Mouse (Mus musculus) kidney, embryonic 16.5 days (tissue): ENCODE measurements around the gene Dnajb7. TPM values are rescaled to one million over a fixed set of nuclear protein-coding genes. Genes with fewer than 3 reads are reported as not detected.
"Not testable (repeated sequence)": the region's sequence is repeated elsewhere in the genome, so short reads cannot be mapped to it uniquely, and the experiment has no call there.

ENCODE experiments used
- ATAC-seq: fragments of 200-750 bp; cut with Nextera tagmentation; 2 replicates; pipeline ENCODE4 v1.8.0; 2017; ENCODE audit warnings: moderate TSS enrichment; ENCODE audit not compliant: low FRiP score, low TSS enrichment
- H3K27ac ChIP-seq: fragments of 300-500 bp; sonication (generic); 2 replicates; pipeline ENCODE4 v1.5.1; 2014; ENCODE audit warnings: low read length
- H3K27me3 ChIP-seq: fragments of 300-500 bp; sonication (generic); 2 replicates; pipeline ENCODE4 v1.6.1; 2014; ENCODE audit warnings: low read length, control low read depth, mixed read lengths; ENCODE audit not compliant: insufficient read depth
- H3K36me3 ChIP-seq: fragments of 300-500 bp; sonication (generic); 2 replicates; pipeline ENCODE4 v1.6.1; 2014; ENCODE audit warnings: low read length, control low read depth, mixed read lengths; ENCODE audit not compliant: insufficient read depth
- H3K4me1 ChIP-seq: fragments of 300-500 bp; sonication (generic); 2 replicates; pipeline ENCODE4 v1.6.1; 2014; ENCODE audit warnings: low read length, control low read depth, mixed read lengths; ENCODE audit not compliant: insufficient read depth
- H3K4me2 ChIP-seq: fragments of 300-500 bp; sonication (generic); replicated peaks from 2 replicates; pipeline ENCODE4 v1.6.1; 2014; ENCODE audit warnings: low read depth, low read length
- H3K4me3 ChIP-seq: fragments of 300-500 bp; sonication (generic); 2 replicates; pipeline ENCODE4 v1.5.1; 2014; ENCODE audit warnings: mild to moderate bottlenecking, low read length
- H3K9ac ChIP-seq: fragments of 300-500 bp; sonication (generic); replicated peaks from 2 replicates; pipeline ENCODE4 v1.6.1; 2014; ENCODE audit warnings: low read length
- H3K9me3 ChIP-seq: fragments of 300-500 bp; sonication (generic); 2 replicates; pipeline ENCODE4 v1.6.1; 2016; ENCODE audit warnings: low read length, control low read depth
- whole genome bisulfite sequencing: fragments of 180-500 bp; shearing (Covaris S2); extraction: QIAGEN DNeasy Blood & Tissue Kit; methylation state at CpG from one replicate; pipeline ENCODE4 v1.1.7; 2014; 5-methylcytosine and 5-hydroxymethylcytosine counted together
- polyA plus RNA-seq: library from polyadenylated mRNA; unstranded; fragments of >200 nt; fragmentation: Nextera tagmentation; extraction: Ambion mirVana; gene quantifications from 2 replicates; pipeline ENCODE4 v1.2.1, GENCODE M21; 2015

Gene Dnajb7
- polyA plus RNA-seq, 1 experiment from 2014 or later: 1.3 TPM

DNA sequence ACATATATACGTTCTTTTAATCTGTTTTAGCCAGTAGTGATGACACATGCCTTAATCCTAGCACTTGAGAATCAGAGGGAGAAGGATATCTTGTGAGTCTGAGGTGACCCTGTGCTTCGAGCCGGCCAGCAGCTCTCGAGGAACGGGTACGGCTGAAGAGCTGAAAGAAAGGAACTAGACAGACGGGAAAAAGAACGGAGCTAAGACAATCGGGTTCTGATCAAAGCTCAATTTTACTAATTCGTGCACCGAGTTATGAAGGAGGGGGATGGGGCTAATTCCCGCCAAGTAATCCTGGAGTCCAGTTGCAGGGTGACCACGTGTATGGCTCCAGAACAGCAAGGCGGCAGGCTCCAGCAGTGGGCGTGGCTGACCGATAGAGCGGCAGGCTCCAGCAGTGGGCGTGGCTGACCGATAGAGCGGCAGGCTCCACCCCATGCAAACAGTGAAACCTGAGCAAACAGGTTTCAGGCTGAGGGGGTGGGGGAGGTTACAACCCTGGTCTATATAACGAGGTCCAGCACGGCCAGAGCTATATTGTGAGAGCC, 8.7 kb upstream of the Dnajb7 start:
- peak; percentile 94 for ATAC-seq
- not testable (repeated sequence) for H3K9me3 ChIP-seq, H3K27me3 ChIP-seq, H3K4me1 ChIP-seq, H3K36me3 ChIP-seq
- H3K4me3 ChIP-seq: peak overlapping the region; percentile 36
- H3K4me2 ChIP-seq: peak overlapping the region; percentile 56
- H3K9ac ChIP-seq: peak overlapping the region; percentile 64
- WGBS: 4% methylated on average over 22 of the region's 22 CpGs
- 0 out of 2 replicates have a peak overlapping the region, but pooled peaks have one; percentile 20 for H3K27ac ChIP-seq

DNA sequence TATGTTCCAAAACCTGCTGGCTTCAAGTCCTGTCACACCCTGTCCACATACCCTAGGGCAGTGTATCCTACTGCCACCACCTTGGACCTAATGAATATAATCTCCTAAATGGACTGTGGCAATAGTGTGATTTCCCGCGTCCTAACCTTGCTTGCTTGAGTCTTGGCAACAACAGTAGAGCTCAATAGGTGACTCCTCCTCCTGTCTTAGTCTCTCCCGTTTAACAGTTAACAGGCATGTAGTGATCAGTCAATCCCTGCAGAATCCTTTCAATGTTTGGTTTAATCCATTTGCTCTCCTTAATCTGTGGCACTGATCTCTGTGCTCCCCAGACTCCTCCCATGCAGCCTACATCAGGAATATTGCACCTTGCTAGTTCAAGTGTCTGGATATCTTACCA, 3.1 kb downstream of the Dnajb7 start:
- 97% methylated on average over 3 of the region's 3 CpGs for WGBS
- no peak for ATAC-seq

DNA sequence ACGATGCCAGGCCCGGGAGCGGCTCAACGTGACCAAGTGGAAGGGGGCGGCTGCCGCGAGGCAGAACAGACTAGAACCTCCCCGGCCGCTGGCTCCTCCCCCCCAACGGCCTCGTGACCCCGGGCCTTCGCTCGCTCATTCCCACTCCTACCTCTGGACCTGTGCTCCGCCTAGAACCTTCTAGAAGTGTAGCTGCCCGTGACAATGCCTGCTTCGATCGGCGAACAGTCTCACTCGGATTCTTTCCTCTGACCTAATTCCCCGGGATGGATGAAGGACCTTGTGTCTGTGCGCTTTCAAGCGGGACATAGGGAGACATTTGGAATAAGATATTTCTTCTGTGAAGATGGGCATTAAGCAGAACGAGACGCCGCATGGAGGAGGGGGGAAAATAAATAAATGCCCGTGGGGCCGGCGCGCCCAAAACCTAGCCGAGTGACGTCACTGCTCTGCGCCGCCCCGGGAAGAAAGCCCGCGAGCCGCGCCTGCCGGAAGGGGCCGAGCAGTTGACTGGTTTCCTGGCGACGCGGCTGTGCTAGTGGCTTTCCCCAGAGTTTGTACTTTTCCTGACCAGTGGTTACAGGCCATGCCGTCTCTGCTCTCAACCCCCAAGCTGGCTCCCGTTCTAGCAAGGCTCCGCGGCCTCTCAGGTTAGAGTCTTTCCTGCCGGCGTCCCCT, 8.3 kb downstream of the Dnajb7 start, which contains the start of the genes St13 and Xpnpep3:
TSS of gene St13 (minus strand) at position 440 of the 678 bp plus-strand sequence.
TSS of gene Xpnpep3 (plus strand) at position 501 of the 678 bp plus-strand sequence.
- peaks cover 33% of the 10 kb centered on the region for H3K4me1 ChIP-seq
- H3K27ac ChIP-seq: peak within 1 kb of the TSS; percentile 97
- WGBS: under 1% methylated on average over 50 of the region's 50 CpGs
- ATAC-seq: peak; percentile 100
- no peaks in the 10 kb centered on the region for H3K27me3 ChIP-seq
- H3K9ac ChIP-seq: peak within 1 kb of the TSS; percentile 92
- H3K4me2 ChIP-seq: peak within 1 kb of the TSS; percentile 67
- H3K36me3 ChIP-seq: no peaks in the 10 kb centered on the region
- H3K9me3 ChIP-seq: no peaks in the 10 kb centered on the region
- H3K4me3 ChIP-seq: peak within 1 kb of the TSS; percentile 86

More for the DNA sequence above, 3.1 kb downstream of the Dnajb7 start:
- Histone ChIP-seq H3K4me1 (peaks cover 9% of the 10 kb centered on the region), H3K27me3 (no peaks in the 10 kb centered on the region), H3K4me2 (no peak overlapping the region), H3K27ac (no peak overlapping the region), H3K4me3 (no peak overlapping the region), H3K9ac (no peak overlapping the region), H3K9me3 (no peaks in the 10 kb centered on the region), H3K36me3 (no peaks in the 10 kb centered on the region)

DNA sequence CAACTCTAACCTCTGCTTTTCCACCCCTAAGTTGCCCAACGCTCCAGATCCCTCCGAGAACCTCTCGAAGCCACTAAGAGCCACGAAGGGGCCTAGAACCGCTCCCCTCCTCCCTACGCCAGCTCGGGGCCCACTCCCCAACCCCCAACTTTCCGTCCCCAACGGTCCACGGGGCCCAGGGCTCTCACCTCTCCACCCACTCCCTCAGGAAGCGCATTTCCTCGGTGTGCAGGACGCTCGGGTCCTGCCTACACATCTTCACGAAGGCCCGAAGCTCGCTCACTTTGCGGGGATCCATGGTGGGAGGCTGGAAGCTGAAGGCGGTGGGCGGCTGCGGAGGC, 8.8 kb downstream of the Dnajb7 start:
- Histone ChIP-seq H3K27me3 (no peaks in the 10 kb centered on the region), H3K4me3 (peak overlapping the region; percentile 86), H3K9ac (peak overlapping the region; percentile 92), H3K4me2 (peak overlapping the region; percentile 67), H3K9me3 (no peaks in the 10 kb centered on the region), H3K27ac (peak overlapping the region; percentile 97), H3K4me1 (peaks cover 37% of the 10 kb centered on the region), H3K36me3 (no peaks in the 10 kb centered on the region)
- WGBS: 0% methylated on average over 21 of the region's 21 CpGs
- no peak; the same call in 1 of the 2 replicates for ATAC-seq

DNA sequence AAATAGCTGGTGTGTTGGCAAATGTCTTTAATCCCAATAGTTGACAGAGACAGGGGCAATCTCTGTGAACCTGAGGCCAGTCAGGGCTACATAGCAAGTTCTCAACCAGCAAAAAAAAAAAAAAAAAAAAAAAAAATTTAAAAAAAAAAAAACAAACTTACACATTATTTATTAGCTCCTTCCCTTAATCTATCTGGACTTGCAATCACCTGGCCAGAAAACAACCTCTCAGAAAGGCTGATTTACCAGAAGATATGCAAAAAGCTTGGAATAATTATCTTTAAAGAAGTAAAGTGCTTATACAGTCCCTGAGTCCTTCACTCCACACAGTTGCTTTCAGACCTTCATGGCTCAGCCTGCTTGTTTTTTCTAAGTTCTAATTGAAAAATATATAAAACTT, 9.9 kb downstream of the Dnajb7 start:
- Histone ChIP-seq H3K4me3 (peak overlapping the region; percentile 86), H3K27me3 (no peaks in the 10 kb centered on the region), H3K9ac (peak overlapping the region; percentile 92), H3K4me2 (peak overlapping the region; percentile 67), H3K27ac (no peak overlapping the region), H3K9me3 (no peaks in the 10 kb centered on the region), H3K36me3 (no peaks in the 10 kb centered on the region), H3K4me1 (peaks cover 37% of the 10 kb centered on the region)
- ATAC-seq: no peak

DNA sequence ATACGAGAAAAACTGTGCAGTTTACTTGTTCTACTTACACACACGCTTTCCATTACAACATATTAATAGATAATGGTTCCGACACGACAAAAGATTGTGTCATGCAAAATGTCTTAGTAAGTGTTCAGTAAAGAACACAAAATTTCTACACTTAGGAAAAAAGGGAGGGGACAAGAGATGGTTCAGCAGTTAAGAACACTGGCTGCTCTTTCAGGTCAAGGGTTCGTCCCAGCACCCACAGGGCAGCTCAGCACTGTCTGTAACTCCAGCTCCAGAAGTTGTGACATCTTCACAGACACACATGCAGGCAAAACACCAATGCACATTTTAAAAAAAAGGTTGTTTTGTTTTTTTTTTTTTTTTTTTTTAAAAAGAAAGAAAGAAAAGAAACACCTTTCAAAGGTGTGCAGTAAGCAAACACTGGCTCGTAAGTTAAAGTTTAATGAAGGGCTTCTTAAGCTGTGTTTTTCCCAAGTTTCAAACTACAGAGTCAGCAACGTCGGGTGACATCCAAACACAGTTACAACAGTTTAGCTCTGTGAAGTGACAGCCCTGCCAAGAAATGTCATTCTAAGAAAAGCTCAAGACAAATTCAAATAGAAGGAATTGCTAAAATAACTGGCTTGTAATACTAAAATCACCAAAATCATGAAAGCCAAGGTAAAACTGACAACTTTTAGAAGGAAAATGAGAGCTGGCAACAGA, 13.7 kb downstream of the Dnajb7 start:
- Histone ChIP-seq H3K4me1 (peaks cover 27% of the 10 kb centered on the region), H3K9me3 (no peaks in the 10 kb centered on the region), H3K4me3 (no peak overlapping the region), H3K9ac (no peak overlapping the region), H3K27ac (no peak overlapping the region), H3K4me2 (no peak overlapping the region), H3K27me3 (no peaks in the 10 kb centered on the region), H3K36me3 (peaks cover 21% of the 10 kb centered on the region)
- ATAC-seq: no peak
- WGBS: 76% methylated on average over 8 of the region's 8 CpGs

DNA sequence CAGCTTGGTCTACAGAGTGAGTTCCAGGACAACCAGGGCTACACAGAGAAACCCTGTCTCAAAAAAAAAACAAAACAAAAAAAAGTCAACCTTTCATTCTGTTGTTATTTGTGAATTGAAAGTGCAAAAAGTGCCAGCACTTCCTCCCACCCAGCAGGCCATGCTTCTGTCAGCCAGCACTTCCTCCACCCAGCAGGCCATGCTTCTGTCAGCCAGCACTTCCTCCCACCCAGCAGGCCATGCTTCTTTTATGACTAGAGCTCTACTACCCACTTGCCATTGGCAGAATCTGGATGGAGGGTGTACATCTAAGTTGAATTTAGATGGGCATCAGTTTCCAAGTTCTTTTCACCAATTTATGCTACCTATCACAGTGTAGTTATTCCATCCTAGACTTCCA, 15.1 kb downstream of the Dnajb7 start:
- H3K9me3 ChIP-seq: no peaks in the 10 kb centered on the region
- no peak overlapping the region for H3K9ac ChIP-seq
- H3K36me3 ChIP-seq: peaks cover 29% of the 10 kb centered on the region
- peaks cover 21% of the 10 kb centered on the region for H3K4me1 ChIP-seq
- no peaks in the 10 kb centered on the region for H3K27me3 ChIP-seq
- no peak overlapping the region for H3K27ac ChIP-seq
- no peak for ATAC-seq
- no peak overlapping the region for H3K4me3 ChIP-seq
- H3K4me2 ChIP-seq: no peak overlapping the region

DNA sequence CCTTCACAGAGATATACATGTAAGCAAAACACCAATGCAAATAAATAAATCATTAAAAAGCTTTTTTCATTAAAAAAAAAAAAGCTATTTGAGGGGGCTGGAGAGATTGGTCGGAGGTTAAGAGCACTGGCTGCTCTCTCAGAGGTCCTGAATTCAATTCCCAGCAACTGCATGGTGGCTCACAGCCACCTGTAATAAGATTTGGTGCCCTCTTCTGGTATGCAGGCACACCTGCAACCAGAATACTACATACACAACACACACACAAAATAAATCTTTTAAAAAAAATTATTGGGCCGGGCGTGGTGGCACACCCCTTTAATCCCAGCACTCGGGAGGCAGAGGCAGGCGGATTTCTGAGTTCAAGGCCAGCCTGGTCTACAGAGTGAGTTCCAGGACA, 21.8 kb downstream of the Dnajb7 start:
- 95% methylated on average over 5 of the region's 5 CpGs for WGBS
- Histone ChIP-seq H3K9ac (no peak overlapping the region), H3K27me3 (no peaks in the 10 kb centered on the region), H3K9me3 (no peaks in the 10 kb centered on the region), H3K4me3 (no peak overlapping the region), H3K4me1 (no peaks in the 10 kb centered on the region), H3K27ac (no peak overlapping the region), H3K4me2 (no peak overlapping the region), H3K36me3 (peaks cover 75% of the 10 kb centered on the region)
- no peak for ATAC-seq

DNA sequence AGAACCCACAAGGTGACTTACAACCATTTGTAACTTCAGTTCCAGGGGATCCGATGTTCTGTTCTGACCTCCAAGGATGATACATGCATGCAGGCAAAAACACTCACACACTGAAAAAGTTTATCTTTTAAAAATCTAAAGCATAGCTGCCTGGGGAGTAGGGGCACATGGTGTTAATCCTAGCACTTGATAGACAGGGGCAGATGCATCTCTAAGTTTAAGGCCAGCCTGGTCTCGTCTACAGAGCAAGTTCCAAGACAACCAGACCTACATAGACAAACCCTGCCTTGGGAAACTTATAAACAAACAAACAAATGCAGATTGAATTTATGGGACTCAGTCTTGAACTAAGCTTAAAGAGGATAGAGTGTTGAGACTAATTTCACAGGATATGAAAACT, 29.3 kb downstream of the Dnajb7 start:
- WGBS: 83% methylated on average over 2 of the region's 2 CpGs
- H3K36me3 ChIP-seq: peaks cover 50% of the 10 kb centered on the region
- H3K27me3 ChIP-seq: no peaks in the 10 kb centered on the region
- H3K4me3 ChIP-seq: no peak overlapping the region
- no peak overlapping the region for H3K27ac ChIP-seq
- ATAC-seq: no peak
- H3K9me3 ChIP-seq: no peaks in the 10 kb centered on the region
- H3K4me2 ChIP-seq: no peak overlapping the region
- H3K4me1 ChIP-seq: no peaks in the 10 kb centered on the region
- no peak overlapping the region for H3K9ac ChIP-seq

DNA sequence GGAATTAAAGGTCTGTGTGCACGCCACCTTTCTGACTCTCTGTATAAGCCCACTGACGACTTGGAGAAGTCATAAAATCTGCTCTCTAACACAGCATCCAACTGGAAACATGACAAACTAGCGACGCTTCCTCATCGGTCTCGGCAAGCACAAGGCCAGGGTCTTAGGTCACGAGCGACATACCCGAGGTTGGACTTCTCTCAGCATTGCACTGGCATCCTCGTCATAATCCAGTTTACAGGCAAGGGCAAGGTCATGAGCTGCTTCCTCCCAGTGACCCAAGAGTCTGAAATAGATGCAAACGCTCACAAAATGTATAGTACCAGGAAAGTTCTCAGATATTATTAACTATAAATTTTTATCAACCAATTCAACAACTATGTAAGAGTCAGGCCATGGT, 33.5 kb downstream of the Dnajb7 start:
- no peak for ATAC-seq
- WGBS: 90% methylated on average over 11 of the region's 11 CpGs
- peaks cover 59% of the 10 kb centered on the region for H3K36me3 ChIP-seq

More for the DNA sequence above, 33.5 kb downstream of the Dnajb7 start:
- H3K9ac ChIP-seq: no peak overlapping the region
- H3K4me3 ChIP-seq: no peak overlapping the region
- no peaks in the 10 kb centered on the region for H3K9me3 ChIP-seq
- H3K4me2 ChIP-seq: no peak overlapping the region
- H3K4me1 ChIP-seq: no peaks in the 10 kb centered on the region
- no peaks in the 10 kb centered on the region for H3K27me3 ChIP-seq
- H3K27ac ChIP-seq: no peak overlapping the region
